Mouse (Mus musculus) CH12.LX (cell line): ENCODE results near the gene Ece1.

Source experiments
- CTCF ChIP-seq, 2 experiments: IDR thresholded peaks in 1 of 2; conservative IDR thresholded peaks in 1 of 2; 2 replicates each; pipeline ENCODE4 v1.5.1; 2011 to 2012; ENCODE audit warnings: low read depth in 2 of 2, low read length in 2 of 2, improper control_type of control experiment in 1 of 2, inconsistent platforms in 1 of 2, mild to moderate bottlenecking in 1 of 2, moderate library complexity in 1 of 2
- EP300 ChIP-seq: IDR thresholded peaks from 2 replicates; pipeline ENCODE4 v1.6.1; 2011; ENCODE audit warnings: low read length, improper control_type of control experiment

GRCm38 (mm10) chr4:137887337-137887992, 25.4 kb downstream of the Ece1 start:
- TF ChIP-seq EP300 (no peak), CTCF (conservative IDR thresholded peaks at IDR 0.05 in 1 of 2, IDR thresholded peaks at IDR 0.05 in 1 of 2; ENCODE audit: low read depth in 2 of 2, low read length in 2 of 2) (no peak)
